In genomic region chr5:35674081-35674555, GRCm38 (mm10) we compare ENCODE assay signal across 9 mouse cellular contexts. TPM values are rescaled to one million over a fixed set of nuclear protein-coding genes. Genes with fewer than 3 reads are reported as not detected.
DNase-seq lines count a peak whose midpoint lies in the region; ATAC-seq lines count a peak whose summit lies in the region.
"Had no signal": no experiment of that assay in that cellular context is flagged by ENCODE, and none has a peak within 500 bp of the region (broad histone marks: within the 10 kb centered on the region; RNA-seq: fewer than 3 reads in every experiment).

No protein-coding gene starts in this region.

- 70% methylated on average over 4 of the region's 4 CpGs for whole genome bisulfite sequencing in midbrain, embryonic 14.5 days
- WGBS in midbrain, embryonic 13.5 days = 76% methylated on average over 4 of the region's 4 CpGs

- no peak for ATAC-seq in midbrain, embryonic 14.5 days (ENCODE audit: low FRiP score, low TSS enrichment)
- no peak for ATAC-seq in midbrain, embryonic 13.5 days

- peaks cover 13% of the 10 kb centered on the region for H3K27me3 ChIP-seq in midbrain, embryonic 14.5 days (ENCODE audit: control insufficient read depth, insufficient read depth, low read length)
- peaks cover 24% of the 10 kb centered on the region for H3K27me3 ChIP-seq in midbrain, embryonic 13.5 days

- no peaks in the 10 kb centered on the region for H3K36me3 ChIP-seq in midbrain, embryonic 14.5 days (ENCODE audit: control insufficient read depth, insufficient read depth, low read length)
- no peaks in the 10 kb centered on the region for H3K36me3 ChIP-seq in midbrain, embryonic 13.5 days
- H3K36me3 ChIP-seq: liver, embryonic 15.5 days had no signal

- no peak overlapping the region for H3K27ac ChIP-seq in midbrain, embryonic 14.5 days (replicated peaks; ENCODE audit: low read depth, low read length)
- no peak overlapping the region for H3K27ac ChIP-seq in midbrain, embryonic 13.5 days
- H3K27ac ChIP-seq: liver, embryonic 15.5 days had no signal

- H3K4me1 ChIP-seq in midbrain, embryonic 14.5 days (ENCODE audit: control insufficient read depth, insufficient read depth, low read length) = no peaks in the 10 kb centered on the region
- H3K4me1 ChIP-seq in midbrain, embryonic 13.5 days (replicated peaks) = peaks cover 3% of the 10 kb centered on the region

- DNase-seq in midbrain, embryonic 14.5 days = peak; percentile 11
- DNase-seq in gastrocnemius, postnatal 10 days = peak; percentile 52
- DNase-seq in kidney, adult 8-10 months = peak; percentile 96
- peak; percentile 84 to 87 for DNase-seq in lung, postnatal 4 days
- no peak for DNase-seq in spleen, postnatal 36 days (ENCODE audit: low spot score in 2 of 2)
- DNase-seq in embryo, embryonic 9.5 days (ENCODE audit: extremely low spot score) = no peak
- no peak for DNase-seq in right cerebral cortex, postnatal 25 days

- H3K4me3 ChIP-seq in midbrain, embryonic 14.5 days (replicated peaks; ENCODE audit: low read depth, low read length) = no peak overlapping the region
- H3K4me3 ChIP-seq in midbrain, embryonic 13.5 days (replicated peaks) = no peak overlapping the region
- H3K4me3 ChIP-seq: liver, embryonic 15.5 days had no signal

- no peaks in the 10 kb centered on the region for H3K9me3 ChIP-seq in midbrain, embryonic 14.5 days (ENCODE audit: control insufficient read depth, low read length)
- no peaks in the 10 kb centered on the region for H3K9me3 ChIP-seq in midbrain, embryonic 13.5 days
- H3K9me3 ChIP-seq: liver, embryonic 15.5 days had no signal

- no peak overlapping the region for H3K9ac ChIP-seq in midbrain, embryonic 14.5 days (replicated peaks; ENCODE audit: low read length)
- H3K9ac ChIP-seq in midbrain, embryonic 13.5 days (replicated peaks) = no peak overlapping the region
- H3K9ac ChIP-seq: liver, embryonic 15.5 days had no signal

- no peak overlapping the region for H3K4me2 ChIP-seq in midbrain, embryonic 14.5 days (ENCODE audit: low read length)
- no peak overlapping the region for H3K4me2 ChIP-seq in midbrain, embryonic 13.5 days (replicated peaks)
- H3K4me2 ChIP-seq: liver, embryonic 15.5 days had no signal

RNA-seq across cellular contexts. Expression of gene Htra3, which starts 5.5 kb away (rescaled TPM):
- 11.2 and 11.4 TPM in 2 replicates for polyA plus RNA-seq in midbrain, embryonic 14.5 days (2014; fragmentation: Nextera tagmentation; extraction: Ambion mirVana)
- polyA plus RNA-seq in midbrain, embryonic 13.5 days (2015; fragmentation: Nextera tagmentation; extraction: Ambion mirVana) = 9.3 and 10.4 TPM in 2 replicates
- total RNA-seq in gastrocnemius, postnatal 10 days (2021) = 10 to 100 TPM; 48.0 to 61.7 TPM

Comparison
In these comparisons a context has a peak if more than half of its experiments do, and no peak if none do; other contexts are left out.
1. DNase-seq: peak in midbrain, embryonic 14.5 days (single experiment), gastrocnemius, postnatal 10 days (single experiment), kidney, adult 8-10 months (2 of 2) and lung, postnatal 4 days (2 of 2); none in spleen, postnatal 36 days (0 of 2), embryo, embryonic 9.5 days (single experiment) and right cerebral cortex, postnatal 25 days (single experiment).